Mouse (Mus musculus): ENCODE results near the gene Mlip.

- TF ChIP-seq POLR2A (IDR thresholded peaks at IDR 0.05; ENCODE audit: borderline replicate concordance, control insufficient read depth, low read depth, low read length) (no peak), CTCF (IDR thresholded peaks at IDR 0.05; ENCODE audit: control insufficient read depth, insufficient read depth, low read length) (no peak)
Measured at GRCm38 (mm10) chr9:77277270-77277669, 75.5 kb downstream of the Mlip start.
